Mouse (Mus musculus) natural killer cell, adult 2 months (primary cell): ENCODE measurements around the gene Gm11549.

ENCODE experiments used
- DNase-seq, 2 experiments: peaks; one replicate each; pipeline ENCODE4 v3.0.0; 2022; ENCODE audit warnings: low spot score in 2 of 2

Gene Gm11549

DNA sequence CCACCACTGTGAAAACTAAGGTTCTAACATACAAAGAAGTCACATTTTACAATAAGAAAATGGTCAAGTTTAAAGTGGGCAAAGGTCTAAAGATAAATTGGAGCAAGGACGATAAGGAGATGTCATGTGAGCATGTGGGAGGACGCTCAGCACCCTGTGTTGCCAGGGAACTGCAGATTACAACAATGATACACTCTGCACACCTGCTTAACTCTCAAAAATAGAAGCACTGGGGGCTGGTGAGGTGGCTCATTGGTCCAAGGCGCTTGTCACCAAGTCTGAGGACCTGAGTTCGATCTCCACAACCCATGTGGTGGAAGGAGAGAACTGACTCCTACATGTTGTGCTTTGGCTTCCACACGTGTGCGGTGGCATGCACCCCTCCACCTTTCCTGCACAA lies 10.1 kb downstream of the Gm11549 start:
- no peak for DNase-seq

DNA sequence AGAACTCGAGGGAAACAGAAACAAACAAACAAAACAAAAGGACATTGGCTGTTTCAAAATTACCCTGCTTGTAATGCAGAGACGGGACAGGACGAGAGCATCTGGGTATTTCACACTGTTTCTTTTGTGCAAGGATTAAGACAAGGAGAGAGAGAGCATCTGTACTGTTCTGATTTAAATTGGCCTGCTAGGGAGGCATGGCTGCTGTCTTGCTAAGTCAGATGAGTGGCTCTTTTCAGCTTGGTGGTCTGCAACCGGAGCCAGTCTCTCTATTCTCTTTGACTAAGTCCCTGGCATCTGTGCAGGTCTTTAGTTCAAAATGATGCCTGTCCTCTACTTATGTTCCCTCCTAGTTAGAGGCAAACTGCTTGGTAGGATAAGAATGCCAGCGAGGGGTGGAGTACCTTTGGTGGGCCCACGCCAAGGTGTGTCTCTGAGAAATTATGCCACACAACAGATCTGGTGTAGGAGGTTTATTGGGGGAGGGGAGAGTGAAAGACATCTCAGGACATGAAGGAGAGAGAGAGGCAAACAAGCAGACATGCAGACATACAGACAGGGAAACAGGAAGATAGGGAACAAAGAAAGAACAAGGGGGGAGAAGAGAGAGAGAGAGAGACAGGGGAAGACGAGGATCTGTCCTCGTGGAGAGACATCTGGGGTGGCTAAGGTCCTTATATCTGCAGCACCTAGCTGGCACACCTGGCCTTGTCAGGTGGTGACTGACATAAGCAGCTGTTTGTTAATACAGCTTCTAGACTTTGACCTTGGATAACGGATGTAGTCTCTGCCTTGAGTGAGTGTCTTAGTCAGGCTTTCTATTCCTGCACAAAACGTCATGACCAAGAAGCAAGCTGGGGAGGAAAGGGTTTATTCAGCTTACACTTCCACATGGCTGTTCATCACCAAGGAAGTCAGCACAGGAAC lies 15.5 kb downstream of the Gm11549 start:
- no peak for DNase-seq

GRCm38 (mm10) chr3:36505306-36505705 lies 16.3 kb downstream of the Gm11549 start:
- no peak for DNase-seq

DNA sequence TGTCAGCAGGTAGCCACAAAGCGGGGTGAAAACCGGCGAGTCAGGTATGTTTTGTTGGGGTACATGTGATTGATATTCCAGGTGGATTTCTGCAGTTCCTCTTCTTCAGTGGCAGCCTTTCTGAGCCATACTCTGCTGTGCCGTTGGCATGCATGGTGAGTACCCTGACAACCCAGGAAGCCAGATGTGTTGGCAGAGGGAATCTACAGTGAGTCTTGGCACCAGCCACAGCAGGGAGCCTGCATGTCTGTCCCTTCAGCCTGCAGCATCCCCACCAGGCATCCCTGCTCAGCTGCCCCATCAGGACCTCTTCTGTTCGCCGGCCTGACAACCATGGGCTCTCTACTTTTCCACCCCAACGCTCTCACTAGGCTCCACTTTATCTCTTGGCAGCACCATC lies 20.1 kb downstream of the Gm11549 start:
- DNase-seq: no peak

GRCm38 (mm10) chr3:36500976-36501375 lies 20.6 kb downstream of the Gm11549 start:
- no peak for DNase-seq

- no peak for DNase-seq
Measured at GRCm38 (mm10) chr3:36499418-36499817, 22.2 kb downstream of the Gm11549 start.

GRCm38 (mm10) chr3:36498224-36498623 lies 23.4 kb downstream of the Gm11549 start:
- DNase-seq: no peak

DNA sequence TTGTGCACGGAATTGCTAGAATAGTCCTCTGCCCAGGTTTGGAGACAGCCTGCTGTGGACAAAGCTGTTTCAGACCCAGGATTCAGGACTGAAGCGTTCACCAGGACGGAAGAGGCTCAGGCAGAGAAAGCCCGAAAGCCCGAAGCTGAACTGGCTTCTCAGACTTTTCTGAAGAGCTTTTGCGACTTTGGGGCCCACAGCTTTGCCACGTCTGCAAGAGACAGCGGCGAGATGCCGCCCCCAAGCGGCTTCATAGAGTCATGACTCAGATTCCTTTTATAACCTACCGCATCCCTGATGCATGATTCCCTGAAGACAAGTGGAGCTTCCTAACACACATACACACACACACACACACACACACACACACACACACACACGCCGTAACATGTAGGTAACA lies 24.9 kb downstream of the Gm11549 start:
- peak in 1 of 2 experiments; percentile 11 for DNase-seq

DNA sequence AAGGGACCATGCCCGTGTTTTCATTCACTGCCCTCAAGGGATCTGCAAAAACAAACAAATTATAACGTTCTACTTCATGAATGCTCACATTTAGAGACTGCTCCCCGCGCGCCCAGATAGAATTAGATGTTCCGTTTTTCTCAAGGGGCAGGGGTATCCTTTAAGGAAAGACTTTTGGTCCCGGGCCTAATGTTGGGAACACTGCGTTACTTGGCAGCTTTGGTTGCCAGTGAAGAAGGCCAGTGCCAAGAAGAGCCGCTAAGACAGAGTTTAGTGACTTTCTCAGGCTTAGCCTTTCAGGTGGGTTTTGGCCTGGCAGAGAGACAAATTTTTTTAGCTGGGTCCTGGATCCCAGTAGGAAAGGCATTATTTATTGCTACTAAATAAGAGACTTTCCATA lies 25.3 kb downstream of the Gm11549 start:
- no peak for DNase-seq

DNA sequence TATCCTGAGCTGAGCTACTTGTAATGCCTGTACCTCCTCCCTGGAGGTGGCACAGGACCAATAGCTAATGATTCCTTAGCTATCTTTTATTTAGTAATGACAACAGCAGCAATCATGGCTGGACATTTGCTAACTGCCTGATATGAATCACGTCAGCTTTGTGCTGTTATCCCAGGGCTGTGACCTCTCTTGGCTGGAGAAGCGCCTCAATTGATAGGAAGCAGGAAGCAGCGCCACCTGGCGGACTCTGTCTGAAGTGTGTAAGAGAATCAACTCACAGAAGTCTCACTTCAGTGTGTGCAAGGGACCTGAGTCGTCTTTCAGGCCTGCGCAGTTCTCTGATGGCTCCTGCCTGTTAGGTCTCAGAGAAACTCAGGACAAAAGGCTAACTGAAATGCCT lies 26.2 kb downstream of the Gm11549 start:
- DNase-seq: peak; percentile 59 to 73

DNA sequence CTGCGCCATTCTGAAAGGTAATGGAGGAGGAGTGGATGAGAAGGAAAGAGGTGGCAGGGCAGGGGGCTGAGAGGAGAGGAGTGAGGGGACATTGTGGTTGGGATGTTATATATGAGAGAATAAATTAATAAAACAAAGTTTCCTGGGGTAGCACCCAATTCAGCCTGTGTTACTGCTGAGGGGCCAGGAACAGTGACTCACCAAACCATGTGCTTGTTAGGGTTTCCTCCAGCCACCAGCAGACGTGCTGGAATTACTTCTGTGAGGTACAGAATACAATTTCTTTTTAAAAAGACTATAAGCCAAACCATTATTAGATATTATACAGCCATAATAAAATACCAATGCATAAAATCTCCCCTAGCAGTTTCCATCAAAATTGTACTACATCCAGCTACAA lies 27.0 kb downstream of the Gm11549 start:
- no peak for DNase-seq

GRCm38 (mm10) chr3:36493641-36494283 lies 27.9 kb downstream of the Gm11549 start:
- DNase-seq: no peak

DNA sequence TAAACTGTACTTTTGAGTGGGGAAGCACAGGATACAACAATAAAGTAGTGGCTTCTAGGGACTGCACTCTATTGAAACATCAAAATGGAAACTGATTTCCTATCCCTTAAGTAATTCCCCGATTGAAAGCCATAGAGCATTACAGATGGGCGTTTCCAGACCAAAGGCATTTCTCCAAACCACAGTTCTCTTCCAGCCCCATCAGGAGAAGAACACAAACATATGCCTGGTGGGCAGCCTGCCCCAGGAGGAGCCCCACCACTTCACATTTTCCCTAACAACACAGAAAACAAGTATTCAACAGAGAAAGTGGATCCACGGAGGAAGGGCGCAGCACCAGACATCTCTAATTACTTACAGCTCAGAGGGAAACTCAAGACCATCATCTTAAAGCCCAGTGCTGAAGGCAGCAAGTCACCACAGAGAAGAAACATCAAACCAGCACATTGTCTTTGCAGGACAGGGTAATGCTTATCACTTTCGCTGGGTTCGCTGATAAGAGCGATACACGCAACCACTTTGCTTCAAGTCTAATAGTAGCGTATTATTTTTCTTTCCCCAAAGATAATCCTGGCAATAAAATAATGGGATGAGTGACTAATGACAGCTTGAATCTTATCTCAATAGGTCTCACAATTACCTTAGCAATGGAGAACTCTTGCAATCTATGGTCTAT lies 28.8 kb downstream of the Gm11549 start:
- no peak for DNase-seq

- no peak for DNase-seq
Measured at GRCm38 (mm10) chr3:36491535-36491934, 30.1 kb downstream of the Gm11549 start.

DNA sequence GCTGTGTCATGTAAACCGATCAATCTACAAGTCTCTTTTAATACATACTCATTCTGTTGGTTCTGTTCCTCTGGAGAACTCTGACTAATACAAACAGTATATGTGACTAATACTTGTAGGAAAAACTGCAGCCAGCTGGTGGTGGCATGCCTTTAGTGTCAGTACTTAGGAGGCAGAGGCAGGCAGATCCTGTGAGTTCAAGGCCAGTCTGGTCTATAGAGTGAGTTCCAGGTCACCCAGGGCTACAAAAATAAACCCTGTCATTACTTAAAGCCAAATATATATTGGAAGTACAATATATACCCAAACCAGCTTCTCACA lies 32.1 kb downstream of the Gm11549 start:
- DNase-seq: no peak

DNA sequence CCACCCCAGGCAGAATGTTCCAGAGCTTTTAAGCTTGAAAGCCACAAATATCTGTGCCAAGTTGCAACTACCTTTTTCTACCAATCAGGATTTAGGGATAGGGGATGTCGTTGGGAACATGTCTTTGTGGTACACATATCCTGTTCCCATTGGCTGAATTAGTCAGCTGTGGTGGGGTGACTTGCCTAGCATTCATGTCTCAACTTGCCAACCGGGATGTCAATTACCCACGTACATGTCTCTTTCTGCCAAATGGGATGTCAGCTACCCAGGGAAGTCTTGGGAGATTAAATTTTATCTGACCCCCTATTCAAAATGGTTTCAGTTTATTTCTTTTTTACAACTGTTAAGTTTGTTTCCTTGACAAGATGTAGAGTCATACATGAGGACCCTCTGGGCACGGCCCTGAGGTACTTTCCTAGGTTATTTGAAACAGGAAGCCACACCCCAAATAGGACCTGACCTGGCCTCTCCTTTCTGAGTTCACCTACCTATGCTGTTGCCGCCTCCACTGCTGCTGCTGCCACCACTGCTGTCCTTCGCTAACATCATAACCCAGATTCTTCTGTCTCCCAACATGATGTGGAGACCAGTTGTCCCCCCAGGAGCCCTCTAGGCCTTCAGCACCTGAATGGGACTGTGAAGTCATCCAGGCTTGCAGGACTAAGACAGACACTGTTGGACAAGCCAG lies 32.6 kb downstream of the Gm11549 start:
- no peak for DNase-seq

- DNase-seq: no peak
Measured at GRCm38 (mm10) chr3:36488367-36488766, 33.2 kb downstream of the Gm11549 start.

DNA sequence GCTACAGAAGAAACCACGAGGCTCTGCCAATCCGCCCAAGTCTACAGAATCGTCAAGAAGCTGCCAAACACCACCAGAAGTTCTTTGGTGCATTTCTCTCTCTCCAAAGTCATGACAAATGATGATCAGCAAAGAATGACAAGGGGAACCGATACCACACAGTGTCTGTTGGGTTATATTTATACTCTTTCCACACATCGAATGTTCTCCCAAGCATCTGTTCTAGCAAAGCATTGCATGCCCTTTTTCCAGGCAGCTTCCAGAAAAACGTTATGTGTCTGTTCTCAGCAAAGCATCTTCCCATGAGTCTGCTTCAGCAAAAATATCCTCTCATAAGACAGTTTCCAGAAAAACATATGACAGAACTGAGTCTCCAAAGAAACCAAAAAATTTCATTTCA lies 34.7 kb downstream of the Gm11549 start:
- no peak for DNase-seq

GRCm38 (mm10) chr3:36486176-36486575 lies 35.4 kb downstream of the Gm11549 start:
- DNase-seq: no peak

- DNase-seq: no peak
Measured at GRCm38 (mm10) chr3:36484292-36484691, 37.3 kb downstream of the Gm11549 start.

DNA sequence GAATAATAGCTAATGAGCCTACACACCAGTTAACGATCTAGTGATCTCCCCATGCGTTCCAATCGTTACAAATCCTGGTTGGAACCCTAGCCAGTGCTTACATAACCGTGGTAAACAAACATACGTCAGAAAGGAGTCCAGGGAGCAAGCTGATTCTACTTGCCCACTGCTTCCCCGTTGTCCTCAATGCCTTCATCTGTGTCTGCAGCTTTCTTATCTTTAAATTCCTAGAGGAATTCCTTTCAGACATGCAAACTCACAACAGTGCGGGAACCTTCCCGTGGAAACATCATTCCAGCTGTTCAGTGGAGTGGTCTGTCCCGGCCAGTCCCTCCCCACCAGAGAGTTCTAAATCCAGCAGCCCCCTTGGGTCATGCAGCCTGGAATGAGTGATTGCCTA lies 38.7 kb downstream of the Gm11549 start:
- DNase-seq: no peak

GRCm38 (mm10) chr3:36481776-36482193 lies 39.8 kb downstream of the Gm11549 start:
- DNase-seq: no peak
